Mouse (Mus musculus): Measurements from ENCODE around the gene Taf11. TPM values are rescaled to one million over a fixed set of nuclear protein-coding genes. Genes with fewer than 3 reads are reported as not detected.

The Taf11 gene
- 10 to 100 TPM; 21.3 to 22.5 TPM for total RNA-seq (2021)

DNA sequence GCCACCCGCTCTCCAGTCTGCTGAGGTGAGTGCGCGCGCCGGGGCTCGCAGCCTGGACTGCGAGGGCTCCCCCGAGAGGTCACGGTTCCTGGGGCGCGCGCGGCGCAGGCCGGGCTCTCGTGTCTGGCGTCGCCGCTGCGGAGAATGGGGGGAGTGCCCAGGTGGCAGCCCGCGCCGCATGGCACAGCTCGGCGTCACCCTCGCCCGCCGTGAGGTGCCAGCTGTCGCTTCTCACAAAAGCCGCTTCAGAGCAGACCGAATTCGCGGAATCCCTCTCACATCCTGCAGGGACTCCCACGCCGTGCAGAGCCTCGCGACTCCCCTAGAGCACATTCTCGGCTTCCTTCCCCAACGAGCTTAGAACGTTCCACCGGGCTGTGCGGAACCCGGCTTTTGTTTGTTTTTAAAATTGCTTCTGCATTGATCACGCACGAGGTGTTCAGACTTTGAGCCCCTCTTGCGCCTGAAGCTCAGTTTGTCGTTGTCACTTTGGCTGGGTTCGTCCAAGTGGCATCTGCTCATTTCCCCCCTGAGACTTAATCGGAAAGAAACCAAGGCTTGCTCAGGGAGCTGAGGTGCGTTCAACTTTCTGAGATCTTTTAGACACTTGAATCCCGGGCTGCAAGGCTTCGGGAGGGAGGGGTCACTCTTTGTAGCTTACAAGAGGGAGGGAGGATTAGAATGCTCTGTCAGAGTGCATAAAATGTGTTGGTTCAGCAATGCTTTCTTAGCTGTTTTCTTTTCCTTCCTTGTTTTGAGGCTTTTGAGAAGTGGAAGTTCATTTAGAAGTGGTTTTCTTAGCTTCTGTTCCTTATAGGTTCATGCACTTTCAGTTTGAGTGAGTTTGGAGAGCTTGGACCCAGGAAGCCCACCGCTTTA is at the start of gene Taf11:
Gene Taf11, minus strand, starts transcription at position 223 of the 879 bp plus-strand sequence.
- intact Hi-C loops (cut with DNase I) = loop anchor here (2.0 to 5.0 kb wide), 4 partner anchors 68 to 252 kb away; no protein-coding TSS in a partner anchor
- DNase-seq (ENCODE audit: low spot score) = no peak

DNA sequence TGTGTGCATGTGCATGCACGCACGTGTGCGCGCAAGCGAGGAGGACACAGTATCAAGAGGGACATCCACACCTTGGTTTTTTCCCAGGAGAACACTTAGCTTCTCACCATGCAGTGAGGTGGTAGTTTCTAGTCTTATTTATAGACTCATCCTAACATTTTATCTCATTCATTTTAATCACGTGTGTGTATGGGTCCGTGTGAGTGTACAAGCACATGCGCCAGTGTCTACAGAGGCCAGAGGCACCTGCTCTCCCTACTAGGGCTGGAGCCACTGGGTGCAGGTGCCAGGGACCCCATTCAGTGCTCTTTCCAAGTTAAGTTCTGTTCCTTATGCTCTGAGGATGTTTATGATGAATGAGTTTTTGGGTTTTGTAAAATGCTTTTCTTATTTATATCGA is 48.0 kb upstream of the Taf11 start:
- DNase-seq (ENCODE audit: low spot score) = no peak
- intact Hi-C loops (cut with DNase I) = no loop called here

GRCm38 (mm10) chr17:27954629-27955402 is 45.2 kb upstream of the Taf11 start:
- DNase-seq (ENCODE audit: low spot score) = no peak
- intact Hi-C loops (cut with DNase I) = no loop called here

DNA sequence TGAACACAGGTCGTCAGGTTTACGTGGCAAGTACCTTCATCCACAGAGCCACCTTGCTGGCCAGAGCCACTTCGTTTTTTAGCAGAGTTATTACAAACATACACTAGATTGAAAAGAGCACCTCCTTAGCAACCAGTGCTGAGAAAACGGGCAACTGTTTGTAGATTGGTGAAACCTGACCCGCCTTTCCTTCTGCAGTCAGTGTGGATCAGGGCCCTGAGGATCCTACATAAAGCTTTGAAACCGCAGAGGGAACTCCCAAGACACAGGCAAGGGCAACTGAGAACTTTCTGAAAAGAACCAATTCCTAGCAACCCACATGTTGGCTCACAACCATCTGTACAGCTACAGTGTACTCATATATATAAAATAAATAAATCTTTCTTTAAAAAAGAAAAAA is 43.5 kb upstream of the Taf11 start:
- intact Hi-C loops (cut with DNase I) = no loop called here
- DNase-seq (ENCODE audit: low spot score) = no peak

- DNase-seq (ENCODE audit: low spot score) = no peak
- intact Hi-C loops (cut with DNase I) = no loop called here
Measured at GRCm38 (mm10) chr17:27947155-27947554, 37.5 kb upstream of the Taf11 start.

- intact Hi-C loops (cut with DNase I) = no loop called here
- DNase-seq (ENCODE audit: low spot score) = no peak
Measured at GRCm38 (mm10) chr17:27946371-27946770, 36.7 kb upstream of the Taf11 start.

DNA sequence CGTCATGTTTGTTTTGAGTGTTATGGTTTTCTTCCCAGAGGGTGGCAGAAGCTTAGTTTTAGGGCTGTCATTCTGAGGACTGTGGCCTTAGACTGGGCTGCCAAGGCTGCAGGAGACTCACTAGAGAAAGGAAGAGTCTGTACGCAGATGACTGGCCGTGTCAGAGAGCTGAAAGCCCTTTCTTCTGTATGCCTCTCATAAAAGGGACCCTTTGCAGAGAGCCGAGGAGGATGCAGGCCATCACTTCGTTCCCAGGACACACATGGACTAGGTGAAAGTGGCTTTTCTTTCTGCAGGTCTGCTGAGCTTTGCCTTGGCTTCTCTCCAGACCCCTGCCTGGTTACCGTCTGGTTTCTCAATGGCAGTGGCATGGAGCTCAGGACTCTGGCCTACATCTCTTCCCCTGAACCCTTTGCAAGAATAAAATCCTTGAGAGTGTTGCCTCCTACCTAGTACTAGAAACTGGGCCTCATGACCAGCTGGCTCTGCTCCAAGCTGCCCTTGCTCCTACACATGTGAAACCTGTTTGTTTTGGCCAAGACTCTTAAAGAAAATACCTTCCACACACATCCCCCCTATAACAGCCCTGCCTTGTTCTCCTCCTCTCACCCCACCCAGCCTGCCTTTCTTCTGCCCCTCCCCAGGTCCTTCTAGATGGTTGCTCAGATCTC is 36.0 kb upstream of the Taf11 start:
- intact Hi-C loops (cut with DNase I) = no loop called here
- DNase-seq (ENCODE audit: low spot score) = no peak

DNA sequence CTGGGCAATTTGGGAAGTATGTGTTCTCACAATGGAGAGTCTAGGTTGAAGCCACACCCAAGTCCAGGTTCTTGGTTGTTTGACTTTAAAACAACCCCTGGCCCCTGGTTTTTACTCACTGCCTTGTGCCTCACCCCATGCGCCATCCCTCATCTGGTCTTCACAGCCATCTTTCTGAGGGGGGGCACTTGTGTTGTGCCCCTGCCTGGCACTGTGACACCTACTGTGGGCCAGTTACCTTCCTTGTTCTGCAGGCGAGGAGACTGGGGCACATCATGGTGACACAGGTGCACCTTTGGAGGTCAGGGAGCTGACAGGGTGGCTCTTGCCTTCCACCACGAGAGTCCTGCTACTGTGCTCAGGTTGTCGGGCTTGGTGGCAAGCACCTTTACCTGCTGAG is 32.5 kb upstream of the Taf11 start:
- no peak for DNase-seq (ENCODE audit: low spot score)
- intact Hi-C loops (cut with DNase I) = no loop called here

- intact Hi-C loops (cut with DNase I) = no loop called here
Measured at GRCm38 (mm10) chr17:27941698-27942097, 32.1 kb upstream of the Taf11 start.

DNA sequence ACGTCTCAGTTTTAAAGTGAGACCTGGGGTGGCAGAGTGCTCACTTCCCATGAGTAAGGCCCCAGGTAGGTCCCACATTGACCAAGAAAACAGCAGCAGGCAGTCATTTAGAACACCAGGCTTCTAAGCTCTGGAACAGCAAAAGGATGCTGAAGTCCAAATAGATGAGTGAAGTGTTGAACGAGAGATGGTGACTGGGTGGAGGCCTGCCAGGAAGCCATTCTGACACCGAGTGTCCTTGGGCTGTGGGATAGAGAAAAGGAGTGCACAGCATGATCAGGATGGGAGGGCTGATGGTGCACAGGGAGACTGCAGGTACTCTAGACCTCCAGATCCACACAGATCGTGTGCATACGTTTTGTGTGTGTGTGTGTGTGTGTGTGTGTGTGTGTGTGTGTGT is 31.5 kb upstream of the Taf11 start:
- DNase-seq (ENCODE audit: low spot score) = no peak
- intact Hi-C loops (cut with DNase I) = no loop called here

More at GRCm38 (mm10) chr17:27941698-27942097, 32.1 kb upstream of the Taf11 start:
- DNase-seq (ENCODE audit: low spot score) = no peak

DNA sequence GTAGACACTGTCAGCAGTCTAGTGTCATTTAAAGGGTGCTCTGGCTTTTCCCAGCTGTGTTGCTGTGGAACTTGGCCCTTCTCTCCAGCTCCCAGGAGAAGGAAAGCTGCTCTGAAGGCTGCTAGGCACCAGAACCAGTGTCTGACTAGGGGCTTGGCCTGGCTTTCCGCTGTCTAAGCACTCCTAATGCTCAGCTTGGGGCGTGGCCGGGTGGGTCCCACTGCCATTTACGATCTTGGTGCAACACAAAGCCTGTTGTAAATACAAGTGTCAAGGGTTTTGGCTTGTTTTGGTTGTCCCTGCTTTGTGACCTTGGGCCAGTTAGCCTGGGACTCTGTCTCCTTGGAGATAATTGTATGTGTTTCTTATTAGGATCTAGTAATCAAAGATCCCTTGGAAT is 30.7 kb upstream of the Taf11 start:
- DNase-seq (ENCODE audit: low spot score) = no peak
- intact Hi-C loops (cut with DNase I) = no loop called here

DNA sequence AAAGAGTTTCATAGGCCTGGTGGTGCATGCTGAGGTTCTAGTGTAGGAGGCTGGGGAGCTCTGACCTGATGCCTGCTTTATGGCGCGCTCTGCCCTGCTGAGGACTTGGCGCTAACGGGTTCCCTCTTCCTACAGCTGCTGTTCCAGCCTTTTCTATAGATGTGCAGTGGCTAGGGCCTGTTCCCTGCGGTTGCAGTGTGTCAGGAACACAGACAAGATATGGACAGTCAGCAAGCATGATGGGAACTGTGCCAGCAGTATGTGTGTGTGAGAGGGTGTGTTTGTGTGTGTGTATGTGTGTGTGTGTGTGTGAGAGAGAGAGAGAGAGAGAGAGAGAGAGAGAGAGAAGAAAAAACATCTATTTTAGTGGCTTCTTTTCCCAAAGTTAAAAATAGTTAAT is 29.4 kb upstream of the Taf11 start:
- intact Hi-C loops (cut with DNase I) = no loop called here
- DNase-seq (ENCODE audit: low spot score) = no peak

DNA sequence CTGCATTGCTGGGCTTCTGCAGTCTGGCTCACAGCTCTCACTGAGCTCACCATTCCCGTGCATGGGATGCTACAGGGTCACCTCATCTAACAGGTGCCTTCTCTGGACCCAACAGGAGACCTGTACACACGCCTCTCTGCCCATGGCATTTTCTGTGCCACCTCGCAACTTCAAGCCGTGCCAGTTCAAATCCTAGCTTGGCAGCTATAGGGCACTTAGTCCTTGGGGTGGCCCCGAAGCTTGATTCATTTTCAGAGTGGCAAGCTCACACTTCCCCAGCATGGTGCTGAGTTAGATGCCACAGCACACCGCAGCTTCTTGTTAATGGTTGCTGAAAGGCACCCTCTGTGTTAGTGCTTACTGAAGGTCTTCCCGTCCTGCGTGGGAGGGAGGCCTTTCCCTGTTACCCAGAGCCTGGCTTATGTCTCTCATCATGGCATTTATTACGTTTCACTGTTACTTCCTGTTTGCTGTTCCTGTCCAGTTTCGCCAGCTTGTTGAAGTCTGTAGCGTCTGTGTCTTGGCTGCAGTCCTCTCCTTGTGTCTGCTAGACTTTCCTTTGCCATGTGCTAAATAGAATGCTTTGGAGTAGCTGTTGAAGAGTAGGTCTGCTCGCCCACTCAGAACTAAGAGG is 28.6 kb upstream of the Taf11 start:
- no peak for DNase-seq (ENCODE audit: low spot score)
- intact Hi-C loops (cut with DNase I) = no loop called here

DNA sequence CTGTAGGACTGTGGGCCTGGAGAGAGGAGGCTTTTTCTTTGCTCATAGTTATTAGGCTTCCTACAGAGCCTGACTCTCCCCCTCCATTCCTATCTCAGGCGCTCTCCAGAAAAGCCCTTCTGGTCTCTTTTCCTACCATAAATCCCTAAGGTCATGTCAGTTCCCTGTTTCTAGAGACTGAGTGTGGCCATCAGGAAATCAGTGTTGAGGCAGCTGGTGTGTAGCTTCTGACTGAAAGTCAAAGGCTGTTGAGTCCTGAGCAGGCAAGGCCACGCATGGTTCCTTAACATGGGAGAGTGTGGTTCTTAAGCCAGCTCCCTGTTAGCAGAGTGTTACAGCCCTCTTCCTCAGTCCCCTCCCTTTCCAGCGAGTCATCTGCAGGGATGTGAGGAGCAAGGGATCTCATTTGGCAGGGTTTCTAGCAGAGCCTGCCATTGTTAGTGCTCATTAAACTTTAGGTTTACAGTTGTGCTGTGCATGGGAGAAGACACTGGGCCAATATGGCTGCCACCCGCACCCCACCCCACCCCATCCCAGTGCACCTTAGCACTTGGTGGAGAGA is 27.5 kb upstream of the Taf11 start:
- intact Hi-C loops (cut with DNase I) = no loop called here
- no peak for DNase-seq (ENCODE audit: low spot score)

DNA sequence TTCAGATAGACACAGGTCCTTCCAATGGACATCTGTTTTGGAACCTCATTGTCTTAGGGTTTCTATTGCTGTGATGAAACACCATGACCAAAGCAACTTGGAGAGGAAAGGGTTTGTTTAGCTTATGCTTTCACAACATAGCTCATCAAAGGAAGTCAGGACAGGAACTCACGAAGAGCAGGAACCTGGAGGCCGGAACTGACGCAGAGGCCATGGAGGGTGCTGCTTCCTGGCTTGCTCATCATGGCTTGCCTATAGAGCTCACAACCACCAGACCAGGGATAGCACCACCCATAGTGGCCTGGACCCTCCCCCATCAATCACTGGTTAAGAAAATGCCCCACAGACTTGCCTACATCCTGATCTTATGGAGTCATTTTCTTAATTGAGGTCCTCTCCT is 25.4 kb upstream of the Taf11 start:
- intact Hi-C loops (cut with DNase I) = no loop called here
- DNase-seq (ENCODE audit: low spot score) = no peak

DNA sequence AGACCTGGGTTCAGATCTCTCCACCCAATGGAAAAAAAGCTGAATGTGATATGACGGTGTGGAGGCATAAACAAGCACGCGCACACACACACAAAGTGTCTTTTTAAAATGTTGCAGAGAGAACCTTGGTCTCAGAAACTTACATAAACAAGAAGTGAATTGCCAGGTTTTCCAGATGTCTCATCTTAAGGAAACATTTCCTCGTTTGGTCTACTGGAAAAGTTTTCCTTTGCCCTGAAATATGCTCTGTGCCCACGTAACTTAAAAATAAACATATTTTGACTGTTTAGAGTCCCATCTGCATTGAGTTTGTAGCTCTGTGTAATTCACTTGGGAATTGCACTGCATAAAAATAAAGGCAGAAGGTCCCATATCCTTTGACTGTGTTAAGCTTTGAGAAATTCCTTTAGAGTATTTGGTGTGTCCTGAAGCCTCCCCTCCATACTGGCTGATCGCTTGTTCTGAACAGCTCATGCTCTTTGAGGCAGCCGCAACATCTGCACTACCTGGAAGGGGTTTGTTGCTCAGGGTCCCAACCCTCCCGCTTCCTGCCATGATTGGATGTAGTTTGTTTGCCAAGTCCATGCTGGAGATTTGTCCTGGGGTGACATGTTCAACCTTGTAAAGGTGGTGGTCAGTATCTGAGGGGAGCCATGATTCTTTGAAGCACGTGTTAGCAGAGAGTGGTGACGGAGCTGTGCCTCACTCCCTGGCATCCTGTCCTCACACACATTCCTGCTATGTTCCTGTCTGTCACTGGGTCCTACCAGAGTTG is 24.7 kb upstream of the Taf11 start:
- intact Hi-C loops (cut with DNase I) = no loop called here
- no peak for DNase-seq (ENCODE audit: low spot score)

GRCm38 (mm10) chr17:27931826-27932225 is 22.2 kb upstream of the Taf11 start:
- intact Hi-C loops (cut with DNase I) = no loop called here
- DNase-seq (ENCODE audit: low spot score) = no peak

DNA sequence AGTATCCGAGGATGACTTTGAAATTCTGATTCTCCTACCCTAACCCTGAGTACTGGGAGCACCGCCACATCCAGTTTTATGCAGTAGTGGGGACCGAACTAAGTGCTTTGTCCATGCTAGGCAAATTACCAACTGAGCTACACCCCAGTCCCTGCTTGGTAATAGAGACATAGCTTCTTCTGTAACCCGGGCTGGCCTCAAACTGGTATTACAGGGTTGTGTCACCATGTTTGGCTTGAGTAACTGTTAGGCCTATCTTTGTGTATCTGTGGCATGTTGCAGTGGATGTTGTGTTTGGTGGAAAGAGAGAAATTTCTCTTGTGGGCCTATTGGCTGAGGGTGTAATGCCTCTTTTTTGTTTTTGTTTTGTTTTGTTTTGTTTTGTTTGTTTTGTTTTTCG is 20.6 kb upstream of the Taf11 start:
- no peak for DNase-seq (ENCODE audit: low spot score)
- intact Hi-C loops (cut with DNase I) = no loop called here

DNA sequence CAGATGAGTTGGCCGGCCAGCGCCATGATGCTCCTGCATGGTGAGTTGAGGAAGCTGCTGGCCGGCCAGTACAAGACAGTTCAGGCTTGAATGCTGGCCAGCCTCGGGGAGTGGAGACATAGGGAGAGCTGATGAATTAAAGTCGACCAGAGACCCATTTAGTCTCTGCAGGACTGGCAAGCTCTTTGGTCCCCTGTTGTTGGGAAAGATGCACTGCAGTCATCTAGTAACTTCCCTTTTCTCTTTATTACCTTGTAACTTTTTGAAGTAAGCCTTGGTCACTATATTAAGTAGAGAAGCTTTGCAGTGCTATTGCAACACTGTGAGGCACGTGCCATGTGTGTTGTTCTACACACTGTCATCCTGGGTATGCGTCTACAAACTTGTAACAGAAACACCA is 15.9 kb upstream of the Taf11 start:
- DNase-seq (ENCODE audit: low spot score) = no peak
- intact Hi-C loops (cut with DNase I) = no loop called here
